ENCODE assay signal across 16 mouse cellular contexts in genomic region chr7:119694926-119695325, GRCm38 (mm10). TPM values are rescaled to one million over a fixed set of nuclear protein-coding genes. Genes with fewer than 3 reads are reported as not detected.
DNase-seq lines count a peak whose midpoint lies in the region.
"Had no signal": no experiment of that assay in that cellular context is flagged by ENCODE, and none has a peak within 500 bp of the region (broad histone marks: within the 10 kb centered on the region; RNA-seq: fewer than 3 reads in every experiment).

No protein-coding gene starts in this region.

- DNase-seq in adrenal gland, adult 2 months = peak; percentile 8
- no peak for DNase-seq in adrenal gland, postnatal 14 days
- DNase-seq in adrenal gland, postnatal 36 days = peak; percentile 8 to 46
- no peak for DNase-seq in adrenal gland, adult 18-20 months (ENCODE audit: low spot score in 2 of 2)
- no peak for DNase-seq in adipocyte (ENCODE audit: low spot score)
- DNase-seq: cerebellum, adult 11-12 months; cerebellum, adult 2 months; cerebellum, adult 9-10 months; cerebellum, postnatal 10 days; cerebellum, postnatal 25 days; forebrain, postnatal 0 days had no signal

RNA-seq across cellular contexts. Expression of gene Acsm4, which starts 5.1 kb away (rescaled TPM):
- not detected for total RNA-seq in adrenal gland, adult 2 months (2021)
- not detected in 2 replicates for polyA plus RNA-seq in adrenal gland, adult 2 months (2012; rRNA removed)
- total RNA-seq in adrenal gland, postnatal 14 days (2021) = not detected in 2 replicates
- total RNA-seq in adrenal gland, postnatal 36 days (2021) = not detected
- not detected for total RNA-seq in adrenal gland, adult 18-20 months (2021)
- total RNA-seq: forebrain, postnatal 0 days; gastrocnemius, adult 18-20 months; MEL had no signal
- polyA plus RNA-seq: C2C12; cerebellum, adult 2 months; forebrain, embryonic 13.5 days; forebrain, embryonic 15.5 days; forebrain, postnatal 0 days had no signal

RNA-seq across cellular contexts. Expression of gene Thumpd1, which starts 25.7 kb away (rescaled TPM):
- total RNA-seq in adrenal gland, adult 2 months (2021) = 10 to 100 TPM; 25.8 to 34.1 TPM
- polyA plus RNA-seq in adrenal gland, adult 2 months (2012; rRNA removed) = 9.8 and 14.0 TPM in 2 replicates
- total RNA-seq in adrenal gland, postnatal 14 days (2021) = 34.4 and 36.7 TPM in 2 replicates
- 10 to 100 TPM; 33.9 to 34.4 TPM for total RNA-seq in adrenal gland, postnatal 36 days (2021)
- total RNA-seq in adrenal gland, adult 18-20 months (2021) = 10 to 100 TPM; 30.2 to 30.4 TPM

Comparison
In these comparisons a context has a peak if more than half of its experiments do, and no peak if none do; other contexts are left out.
1. DNase-seq: peak in adrenal gland, adult 2 months (single experiment) and adrenal gland, postnatal 36 days (2 of 2); none in adrenal gland, postnatal 14 days (single experiment), adrenal gland, adult 18-20 months (0 of 2) and adipocyte (single experiment).